Mouse (Mus musculus) heart, embryonic 12.5 days (tissue): Measurements from ENCODE around the gene Nf2. TPM values are rescaled to one million over a fixed set of nuclear protein-coding genes. Genes with fewer than 3 reads are reported as not detected.
"Not testable (repeated sequence)": the region's sequence is repeated elsewhere in the genome, so short reads cannot be mapped to it uniquely, and the experiment has no call there.

Experiments
- ATAC-seq: fragments of 200-750 bp; cut with Nextera tagmentation; 2 replicates; pipeline ENCODE4 v1.8.0; 2017; ENCODE audit warnings: moderate TSS enrichment, moderate library complexity; ENCODE audit not compliant: insufficient number of reproducible peaks, low FRiP score
- H3K27ac ChIP-seq: fragments of 300-500 bp; sonication (generic); 2 replicates; pipeline ENCODE4 v1.5.1; 2016; ENCODE audit warnings: mild to moderate bottlenecking, moderate library complexity; ENCODE audit not compliant: poor library complexity, severe bottlenecking
- H3K27me3 ChIP-seq: fragments of 300-500 bp; sonication (generic); replicated peaks from 2 replicates; pipeline ENCODE4 v1.6.1; 2016; ENCODE audit warnings: mild to moderate bottlenecking, moderate library complexity
- H3K36me3 ChIP-seq: fragments of 300-500 bp; sonication (generic); 2 replicates; pipeline ENCODE4 v1.6.1; 2016; ENCODE audit warnings: mild to moderate bottlenecking, moderate library complexity
- H3K4me1 ChIP-seq: fragments of 300-500 bp; sonication (generic); replicated peaks from 2 replicates; pipeline ENCODE4 v1.6.1; 2016; ENCODE audit warnings: mild to moderate bottlenecking
- H3K4me2 ChIP-seq: fragments of 300-500 bp; sonication (generic); 2 replicates; pipeline ENCODE4 v1.6.1; 2016; ENCODE audit warnings: mild to moderate bottlenecking, moderate library complexity
- H3K4me3 ChIP-seq: fragments of 300-500 bp; sonication (generic); 2 replicates; pipeline ENCODE4 v1.5.1; 2016; ENCODE audit warnings: mild to moderate bottlenecking
- H3K9ac ChIP-seq: fragments of 300-500 bp; sonication (generic); 2 replicates; pipeline ENCODE4 v1.6.1; 2016; ENCODE audit warnings: mild to moderate bottlenecking, moderate library complexity
- H3K9me3 ChIP-seq: fragments of 300-500 bp; sonication (generic); replicated peaks from 2 replicates; pipeline ENCODE4 v1.6.1; 2016; ENCODE audit warnings: mild to moderate bottlenecking, moderate library complexity
- WGBS: fragments of 180-500 bp; shearing (Covaris S2); methylation state at CpG from one replicate; pipeline ENCODE4 v1.1.7; 2016; 5-methylcytosine and 5-hydroxymethylcytosine counted together
- polyA plus RNA-seq: library from polyadenylated mRNA; unstranded; fragments of >200 nt; fragmentation: Nextera tagmentation; extraction: Ambion mirVana; gene quantifications from 2 replicates; pipeline ENCODE4 v1.2.1, GENCODE M21; 2016

Gene Nf2
- polyA plus RNA-seq, 1 experiment from 2014 or later, result 50.7 TPM

DNA sequence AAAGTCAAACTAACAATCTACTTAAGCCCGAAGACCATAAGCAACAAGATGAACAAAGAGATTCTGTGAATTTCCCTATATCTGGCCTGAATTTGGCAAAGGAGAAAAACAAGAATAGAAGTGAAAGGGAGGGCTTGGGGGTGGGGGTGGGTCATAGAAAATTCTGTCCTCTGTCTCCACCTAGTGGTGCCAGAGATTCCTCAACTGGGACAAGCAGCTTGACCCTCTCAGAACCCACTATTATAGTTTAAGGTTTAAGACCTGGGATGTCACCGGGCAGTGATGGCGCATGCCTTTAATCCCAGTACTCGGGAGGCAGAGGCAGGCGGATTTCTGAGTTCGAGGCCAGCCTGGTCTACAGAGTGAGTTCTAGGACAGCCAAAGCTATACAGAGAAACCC is 12.6 kb downstream of the Nf2 start:
- Histone ChIP-seq H3K27ac (no peak overlapping the region), H3K9me3 (no peaks in the 10 kb centered on the region), H3K4me2 (no peak overlapping the region), H3K4me3 (no peak overlapping the region), H3K9ac (no peak overlapping the region), H3K4me1 (0 out of 2 replicates have a peak, but pooled peaks cover 2% of the 10 kb centered on the region), H3K27me3 (no peaks in the 10 kb centered on the region), H3K36me3 (no peaks in the 10 kb centered on the region)
- ATAC-seq, result no peak
- 57% methylated on average over 6 of the region's 6 CpGs for WGBS

DNA sequence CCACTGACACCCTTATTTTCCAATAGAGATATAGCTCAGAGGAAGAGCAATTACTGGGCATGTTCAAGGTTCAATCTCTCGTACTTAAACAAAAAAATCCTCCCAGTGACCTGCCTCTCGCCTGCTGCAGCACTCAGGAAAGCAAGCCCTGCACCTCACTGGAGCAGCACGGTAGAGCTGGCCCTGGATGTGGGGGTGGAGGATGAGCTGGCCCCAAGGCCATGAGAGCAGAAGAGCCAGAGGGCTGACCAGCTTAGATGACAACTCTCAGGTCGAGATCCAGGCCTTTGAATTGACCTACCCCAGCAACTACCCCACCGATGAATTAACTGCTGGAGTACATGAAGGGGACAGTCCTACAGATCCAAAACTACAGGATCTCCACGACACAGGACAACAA is 13.9 kb downstream of the Nf2 start:
- Histone ChIP-seq H3K9me3 (no peaks in the 10 kb centered on the region), H3K4me1 (peaks cover under 1% of the 10 kb centered on the region; the same call in 1 of the 2 replicates), H3K4me3 (no peak overlapping the region), H3K36me3 (no peaks in the 10 kb centered on the region), H3K9ac (no peak overlapping the region), H3K27ac (no peak overlapping the region), H3K27me3 (no peaks in the 10 kb centered on the region), H3K4me2 (no peak overlapping the region)
- WGBS, result 75% methylated on average over 6 of the region's 6 CpGs
- ATAC-seq, result no peak

DNA sequence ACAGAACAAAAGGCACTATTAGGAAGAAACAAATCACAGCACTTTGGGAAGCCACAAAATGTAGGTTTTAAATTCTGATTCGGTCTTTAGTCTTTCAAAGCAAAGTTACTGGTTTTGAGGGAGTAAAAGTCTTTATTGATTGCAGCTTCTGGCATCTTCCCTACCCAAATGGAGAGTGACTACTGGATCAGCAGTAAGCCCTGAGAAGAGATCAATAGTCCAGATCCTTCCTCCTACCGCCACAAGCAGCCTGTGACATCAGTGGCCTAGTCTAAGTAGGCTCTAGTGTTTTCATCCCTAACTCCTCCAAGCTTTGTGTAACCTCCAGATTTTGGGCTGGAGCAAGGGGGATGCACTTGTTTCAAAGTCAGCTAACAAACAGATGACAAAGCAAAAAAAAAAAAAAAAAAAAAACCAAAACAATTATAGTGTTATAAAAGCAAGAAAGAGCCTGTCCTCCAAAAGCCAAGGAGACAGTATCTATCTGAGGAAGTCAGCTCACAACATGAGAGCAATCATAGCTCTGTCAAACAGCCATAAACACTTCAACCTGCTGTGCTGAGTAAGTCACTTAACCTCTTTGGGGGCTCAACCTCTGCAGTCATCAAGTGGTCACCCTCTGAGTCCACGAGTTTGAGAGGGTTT is 15.9 kb downstream of the Nf2 start:
- Histone ChIP-seq H3K9ac (no peak overlapping the region), H3K27me3 (no peaks in the 10 kb centered on the region), H3K4me1 (peaks cover 8% of the 10 kb centered on the region), H3K4me3 (no peak overlapping the region), H3K9me3 (no peaks in the 10 kb centered on the region), H3K36me3 (no peaks in the 10 kb centered on the region), H3K4me2 (no peak overlapping the region), H3K27ac (no peak overlapping the region)
- ATAC-seq, result no peak
- 71% methylated on average over 3 of the region's 3 CpGs for WGBS

DNA sequence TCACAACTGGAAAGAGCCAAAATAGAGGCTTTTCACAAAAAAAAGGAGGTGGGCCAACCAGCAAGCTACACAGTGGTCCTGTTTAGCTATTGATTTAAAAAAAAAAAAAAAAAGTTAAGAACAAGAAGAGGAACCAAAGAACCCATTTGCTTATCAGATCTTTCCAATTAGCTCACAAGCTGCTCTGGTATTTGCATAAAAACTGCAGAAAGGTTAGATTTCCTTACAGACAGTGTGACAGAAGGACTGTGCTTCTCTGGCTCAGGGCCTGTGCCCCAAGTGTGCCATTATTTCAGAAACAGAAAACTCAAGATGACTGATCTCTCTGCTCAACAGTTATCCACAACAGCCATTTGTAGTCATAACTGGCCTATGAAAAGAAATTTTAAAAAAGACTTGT is 18.3 kb downstream of the Nf2 start:
- Histone ChIP-seq H3K4me1 (peaks cover 23% of the 10 kb centered on the region), H3K9me3 (no peaks in the 10 kb centered on the region), H3K27ac (no peak overlapping the region), H3K4me2 (no peak overlapping the region), H3K27me3 (no peaks in the 10 kb centered on the region), H3K9ac (no peak overlapping the region), H3K4me3 (no peak overlapping the region), H3K36me3 (no peaks in the 10 kb centered on the region)
- no peak for ATAC-seq

DNA sequence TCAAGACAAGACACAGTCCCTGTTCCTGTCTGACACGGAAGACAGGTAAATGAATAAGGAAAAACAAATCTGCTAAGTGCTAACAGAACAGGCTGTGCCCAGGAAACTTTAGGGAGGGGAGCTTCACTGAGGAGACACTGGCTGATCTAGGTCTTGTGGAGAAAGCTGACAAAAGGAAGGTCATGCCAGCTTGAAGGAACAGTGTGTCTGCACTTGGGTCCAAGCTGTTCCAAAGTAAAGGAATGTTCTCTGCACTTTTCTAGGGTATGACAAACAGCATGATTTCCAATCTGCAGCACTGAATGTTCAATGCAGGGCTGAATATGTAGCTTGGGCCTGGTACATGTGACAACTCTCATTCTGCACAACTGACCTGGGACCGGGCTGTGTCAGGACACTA is 21.4 kb downstream of the Nf2 start:
- no peaks in the 10 kb centered on the region for H3K9me3 ChIP-seq
- no peak overlapping the region for H3K27ac ChIP-seq
- no peak overlapping the region for H3K9ac ChIP-seq
- H3K36me3 ChIP-seq, result no peaks in the 10 kb centered on the region
- no peak overlapping the region for H3K4me3 ChIP-seq
- H3K4me2 ChIP-seq, result no peak overlapping the region
- 71% methylated on average over 2 of the region's 2 CpGs for WGBS
- peaks cover 23% of the 10 kb centered on the region for H3K4me1 ChIP-seq
- no peak for ATAC-seq
- H3K27me3 ChIP-seq, result no peaks in the 10 kb centered on the region

DNA sequence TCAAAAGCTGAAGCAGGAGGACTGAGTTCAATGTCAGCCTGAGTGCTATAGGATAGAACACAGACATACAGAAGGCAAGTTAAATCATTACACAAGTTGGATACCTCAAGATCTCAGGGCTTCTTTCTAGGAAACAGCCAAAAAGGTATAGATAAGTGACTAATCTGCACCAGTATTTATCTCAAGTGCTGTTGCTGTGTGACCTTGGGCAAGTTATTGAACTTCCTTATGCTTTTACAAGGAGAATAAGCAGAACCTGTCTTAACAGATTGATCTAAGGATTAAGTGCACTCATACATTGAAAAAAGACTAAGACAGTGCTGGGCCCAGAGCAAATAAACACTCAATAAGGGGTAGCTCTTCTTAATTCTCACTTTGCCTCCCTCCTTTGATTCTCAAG is 22.0 kb downstream of the Nf2 start:
- ATAC-seq, result no peak
- Histone ChIP-seq H3K4me3 (no peak overlapping the region), H3K27ac (no peak overlapping the region), H3K4me1 (peaks cover 23% of the 10 kb centered on the region), H3K9me3 (no peaks in the 10 kb centered on the region), H3K9ac (no peak overlapping the region), H3K27me3 (no peaks in the 10 kb centered on the region), H3K36me3 (no peaks in the 10 kb centered on the region), H3K4me2 (no peak overlapping the region)

DNA sequence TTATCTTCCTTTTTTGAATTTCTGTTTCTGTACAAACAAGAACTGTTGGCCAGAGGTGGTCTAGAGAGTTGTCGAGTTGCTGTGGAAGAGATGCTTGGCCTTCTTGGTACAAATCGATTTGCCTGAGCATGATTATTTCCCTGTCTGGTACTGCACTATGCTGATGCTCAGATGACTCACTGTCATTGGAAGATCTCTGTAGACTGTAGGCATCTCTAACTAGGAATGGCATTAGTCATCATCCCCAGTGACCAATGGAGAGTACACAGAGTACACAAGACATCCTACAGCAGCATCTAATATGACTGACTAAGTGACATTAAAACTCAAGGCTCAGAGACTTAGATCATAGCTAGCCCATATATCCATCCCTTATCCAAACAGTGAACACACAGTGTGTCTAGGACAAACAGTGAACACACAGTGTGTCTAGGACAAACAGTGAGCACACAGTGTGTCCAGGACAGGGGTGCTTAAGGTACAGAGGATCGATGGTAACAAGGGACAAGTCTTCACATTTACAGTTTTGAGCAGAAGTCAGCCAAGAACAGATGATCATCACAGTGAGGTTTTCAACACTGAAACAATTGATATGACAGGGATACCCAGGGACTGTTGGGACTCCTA is 23.1 kb downstream of the Nf2 start:
- H3K4me1 ChIP-seq, result peaks cover 23% of the 10 kb centered on the region
- H3K27me3 ChIP-seq, result no peaks in the 10 kb centered on the region
- no peak overlapping the region for H3K9ac ChIP-seq
- H3K36me3 ChIP-seq, result no peaks in the 10 kb centered on the region
- 84% methylated on average over 3 of the region's 3 CpGs for WGBS
- H3K9me3 ChIP-seq, result no peaks in the 10 kb centered on the region
- H3K27ac ChIP-seq, result no peak overlapping the region
- no peak for ATAC-seq
- H3K4me3 ChIP-seq, result no peak overlapping the region
- no peak overlapping the region for H3K4me2 ChIP-seq

DNA sequence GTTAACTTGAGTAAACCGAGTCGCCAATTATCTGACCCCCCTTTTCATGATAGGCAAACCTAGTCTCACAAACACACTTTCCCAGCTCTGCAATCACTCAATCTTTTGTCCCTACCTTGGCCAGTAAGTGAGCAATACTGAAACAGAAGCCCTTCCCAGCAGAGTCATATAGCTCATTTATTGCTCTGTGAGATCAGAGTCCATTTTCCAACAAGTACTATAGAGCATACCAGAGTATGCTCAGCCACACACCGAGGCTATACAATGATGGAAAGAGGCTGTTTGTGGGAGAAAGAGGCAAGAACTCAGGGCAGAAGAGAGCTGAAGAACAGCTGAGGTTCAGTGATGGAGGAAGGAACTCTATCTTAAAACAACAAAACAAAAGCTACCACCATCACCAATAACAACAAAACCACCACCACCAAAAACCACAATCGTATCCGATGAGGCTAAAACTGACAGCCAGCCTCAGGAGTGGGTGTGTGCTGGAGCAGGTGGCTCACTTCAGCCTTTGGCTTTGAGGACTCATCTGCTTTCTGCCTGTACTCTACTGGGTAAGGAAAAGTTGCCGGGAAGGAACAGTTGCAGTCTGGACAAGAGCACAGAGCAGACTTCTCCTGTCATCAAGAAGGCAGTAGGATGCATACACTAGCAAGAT is 25.6 kb downstream of the Nf2 start:
- 73% methylated on average over 6 of the region's 6 CpGs for WGBS
- H3K4me1 ChIP-seq, result peaks cover 15% of the 10 kb centered on the region; the same call in 1 of the 2 replicates
- no peak overlapping the region for H3K27ac ChIP-seq
- no peak overlapping the region for H3K9ac ChIP-seq
- no peak for ATAC-seq
- H3K36me3 ChIP-seq, result peaks cover 4% of the 10 kb centered on the region; the same call in 1 of the 2 replicates
- no peak overlapping the region for H3K4me3 ChIP-seq
- no peaks in the 10 kb centered on the region for H3K9me3 ChIP-seq
- H3K4me2 ChIP-seq, result no peak overlapping the region
- no peaks in the 10 kb centered on the region for H3K27me3 ChIP-seq

DNA sequence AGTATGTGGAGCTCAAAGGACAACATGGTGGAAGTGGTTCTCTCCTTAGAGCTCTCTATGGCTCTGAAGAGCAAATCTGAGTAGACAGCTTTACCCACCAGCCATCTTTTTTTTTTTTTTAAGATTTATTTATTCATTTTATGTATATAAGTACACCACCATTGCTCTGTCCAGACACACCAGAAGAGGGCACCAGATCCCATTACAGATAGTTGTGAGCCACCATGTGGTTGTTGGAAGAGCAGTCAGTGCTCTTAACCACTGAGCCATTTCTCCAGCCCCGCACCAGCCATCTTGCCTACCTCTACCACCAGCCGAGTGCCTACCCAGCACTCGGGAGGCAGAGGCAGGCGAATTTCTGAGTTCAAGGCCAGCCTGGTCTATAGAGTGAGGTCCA is 26.9 kb downstream of the Nf2 start:
- H3K27me3 ChIP-seq, H3K9ac ChIP-seq, H3K9me3 ChIP-seq, H3K4me1 ChIP-seq, H3K4me2 ChIP-seq, H3K27ac ChIP-seq, H3K4me3 ChIP-seq: not testable (repeated sequence)
- H3K36me3 ChIP-seq, result peaks cover 11% of the 10 kb centered on the region
- WGBS, result 93% methylated on average over 4 of the region's 4 CpGs
- 0 out of 2 replicates have a peak, but pooled peaks have one; percentile 15 for ATAC-seq

DNA sequence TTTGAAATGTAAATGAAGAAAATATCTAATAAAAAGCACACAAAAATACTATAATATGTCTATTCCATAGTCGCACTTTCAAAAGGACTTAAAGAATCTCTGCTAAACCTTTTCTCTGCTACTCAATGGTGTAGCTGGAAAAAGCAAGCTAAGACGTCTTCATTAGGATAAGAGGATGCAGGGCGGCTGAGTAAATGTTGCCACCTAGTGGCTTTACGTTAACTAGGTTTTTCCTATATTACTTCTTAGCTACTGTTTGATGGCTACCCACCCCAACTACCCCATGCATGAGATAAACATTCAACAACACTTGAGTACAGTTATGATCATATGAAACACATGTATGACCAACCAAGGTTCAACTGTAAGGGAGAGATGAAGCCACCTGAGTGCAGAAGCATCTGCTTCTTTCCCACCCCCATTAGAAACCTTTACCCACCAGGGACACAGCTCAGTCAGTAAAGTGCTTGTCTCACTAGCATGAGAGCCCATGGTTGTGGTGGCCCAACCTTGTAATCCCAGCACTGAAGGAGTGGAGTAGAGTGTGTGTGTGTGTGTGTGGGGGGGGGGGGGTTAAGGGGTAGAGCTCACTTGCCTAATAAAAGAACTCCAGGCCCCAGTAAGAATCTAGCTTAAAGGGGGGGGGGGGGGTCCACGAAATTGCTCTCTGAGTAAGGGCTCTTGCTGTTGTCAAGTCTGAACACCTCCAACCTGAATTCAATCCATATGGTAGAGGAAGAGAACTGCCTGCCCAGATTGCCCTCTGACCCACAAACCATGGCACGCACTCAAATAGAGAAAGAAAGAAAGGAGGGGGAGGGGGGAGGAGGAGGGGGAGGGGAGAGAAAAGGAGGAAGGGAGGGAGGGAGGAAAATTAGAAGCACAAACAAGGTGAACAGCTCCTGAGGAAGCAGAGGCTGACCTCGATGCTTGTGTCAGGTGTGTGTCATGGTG is 27.6 kb downstream of the Nf2 start:
- H3K4me2 ChIP-seq, result no peak overlapping the region
- no peak overlapping the region for H3K27ac ChIP-seq
- H3K4me1 ChIP-seq, result no peaks in the 10 kb centered on the region
- no peak overlapping the region for H3K4me3 ChIP-seq
- H3K9me3 ChIP-seq, result no peaks in the 10 kb centered on the region
- H3K36me3 ChIP-seq, result peaks cover 11% of the 10 kb centered on the region
- 57% methylated on average over 7 of the region's 7 CpGs for WGBS
- no peak for ATAC-seq
- no peaks in the 10 kb centered on the region for H3K27me3 ChIP-seq
- no peak overlapping the region for H3K9ac ChIP-seq
